Mouse (Mus musculus): ENCODE measurements around the gene Gm49352.

DNA sequence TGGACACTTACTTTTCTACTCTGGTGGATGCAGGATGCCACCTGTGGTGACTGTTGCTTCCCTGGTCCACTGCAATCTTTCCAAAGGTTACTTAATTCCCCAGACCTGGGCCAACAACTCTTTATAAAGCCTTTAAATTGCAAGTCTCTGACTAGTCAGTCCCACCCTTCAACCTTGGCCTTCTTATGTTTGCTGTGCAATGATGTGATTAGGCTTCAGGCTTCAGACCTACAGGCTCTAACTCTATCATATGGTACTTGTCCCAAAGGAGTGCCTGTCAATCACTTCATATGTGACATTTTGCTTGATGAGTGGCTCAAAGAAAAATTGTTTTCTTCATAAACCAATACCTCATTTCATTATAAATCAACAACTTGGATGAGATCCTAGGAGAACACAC lies 2.1 kb upstream of the Gm49352 start, which contains the start of gene Cts3:
- TF ChIP-seq CTCF (conservative IDR thresholded peaks at IDR 0.05; ENCODE audit: low read length): no peak
- TF ChIP-seq POU5F1 (IDR thresholded peaks at IDR 0.05; ENCODE audit: borderline replicate concordance, low read length): no peak
- no peak for TF ChIP-seq NANOG (IDR thresholded peaks at IDR 0.05; ENCODE audit: borderline replicate concordance, low read length)

Data from E14TG2a.4 (cell line).